Mouse (Mus musculus) ES-E14 (cell line): Measurements from ENCODE around the gene Gm1673. TPM values are rescaled to one million over a fixed set of nuclear protein-coding genes. Genes with fewer than 3 reads are reported as not detected.

Source experiments
- DNase-seq: peaks from one replicate; pipeline ENCODE4 v3.0.0-alpha.2; 2013; ENCODE audit warnings: low read depth, low spot score
- H3K27ac ChIP-seq: 2 replicates; pipeline ENCODE4 v1.5.1; 2012; ENCODE audit warnings: low read depth, mild to moderate bottlenecking, low read length, moderate library complexity, mixed read lengths; ENCODE audit not compliant: poor library complexity, insufficient read depth, severe bottlenecking
- H3K36me3 ChIP-seq: 2 replicates; pipeline ENCODE4 v1.6.1; 2012; ENCODE audit warnings: mild to moderate bottlenecking, low read length, moderate library complexity, mixed read lengths; ENCODE audit not compliant: control insufficient read depth, poor library complexity, insufficient read depth, severe bottlenecking
- H3K4me1 ChIP-seq, 2 experiments: fragments of 150-350 bp in 1 of 2; sonication (generic) in 1 of 2; 2 replicates each; pipeline ENCODE4 v1.6.1; 2012; ENCODE audit warnings: low read length in 2 of 2, mild to moderate bottlenecking in 1 of 2, mixed read lengths in 1 of 2; ENCODE audit not compliant: control insufficient read depth in 2 of 2, insufficient read depth in 2 of 2, poor library complexity in 1 of 2
- H3K4me3 ChIP-seq, 2 experiments: fragments of 150-350 bp in 1 of 2; sonication (generic) in 1 of 2; 2 replicates each; pipeline ENCODE4 v1.5.1; 2012; ENCODE audit warnings: low read length in 2 of 2, low read depth in 1 of 2, mild to moderate bottlenecking in 1 of 2, mixed read lengths in 1 of 2; ENCODE audit not compliant: insufficient read depth in 1 of 2, poor library complexity in 1 of 2, severe bottlenecking in 1 of 2
- H3K9ac ChIP-seq: 2 replicates; pipeline ENCODE4 v1.6.1; 2012; ENCODE audit warnings: low read depth, mild to moderate bottlenecking, low read length, mixed read lengths; ENCODE audit not compliant: poor library complexity, insufficient read depth, severe bottlenecking
- H3K9me3 ChIP-seq: fragments of 150-350 bp; sonication (generic); 2 replicates; pipeline ENCODE4 v1.6.1; 2012; ENCODE audit warnings: low read depth, mild to moderate bottlenecking, low read length; ENCODE audit not compliant: control insufficient read depth, insufficient read depth
- CHD2 ChIP-seq: IDR thresholded peaks from 2 replicates; pipeline ENCODE4 v1.6.1; 2014; ENCODE audit warnings: mild to moderate bottlenecking, low read depth, low read length, inconsistent platforms
- HCFC1 ChIP-seq: IDR thresholded peaks from 2 replicates; pipeline ENCODE4 v1.6.1; 2012; ENCODE audit warnings: low read length, inconsistent platforms, borderline replicate concordance; ENCODE audit not compliant: insufficient read depth
- MAFK ChIP-seq: IDR thresholded peaks from 2 replicates; pipeline ENCODE4 v1.6.1; 2014; ENCODE audit warnings: mild to moderate bottlenecking, low read depth, low read length, inconsistent platforms; ENCODE audit not compliant: insufficient read depth
- ZC3H11A ChIP-seq: IDR thresholded peaks from 2 replicates; pipeline ENCODE4 v1.6.1; 2012; ENCODE audit warnings: low read depth, mild to moderate bottlenecking, inconsistent platforms, low read length, borderline replicate concordance
- ZNF384 ChIP-seq: IDR thresholded peaks from 2 replicates; pipeline ENCODE4 v1.6.1; 2012; ENCODE audit warnings: low read depth, low read length, inconsistent platforms
- in situ Hi-C, 2 experiments: fragments of 600-800 bp; cut with MboI; formaldehyde crosslinking; loops; one replicate each; pipeline ENCODE4 v1.15.1; 2025; ENCODE audit warnings: low sequenced_read_pairs in 2 of 2, inconsistent platforms in 1 of 2; ENCODE audit not compliant: unreplicated experiment in 2 of 2
- total RNA-seq: library from RNA; depleted of rRNA; stranded (reverse); fragments of 300-350 nt; gene quantifications from 2 replicates; pipeline ENCODE4 v1.2.3, GENCODE M21; 2012; rRNA removed

Gene Gm1673
- total RNA-seq, 1 experiment, result 14.5 TPM

- H3K4me3 ChIP-seq, result no peak overlapping the region
- no peaks in the 10 kb centered on the region for H3K4me1 ChIP-seq
- no peak overlapping the region for H3K9ac ChIP-seq
- in situ Hi-C loops, result no loop called here
- no peaks in the 10 kb centered on the region for H3K9me3 ChIP-seq
- no peaks in the 10 kb centered on the region for H3K36me3 ChIP-seq
- H3K27ac ChIP-seq, result no peak overlapping the region
- no peak for TF ChIP-seq CHD2
- no peak for TF ChIP-seq ZNF384
- TF ChIP-seq MAFK, result no peak
- no peak for TF ChIP-seq HCFC1
- no peak for TF ChIP-seq ZC3H11A
- DNase-seq, result no peak
Observed at GRCm38 (mm10) chr5:34031022-34031421, 47.8 kb downstream of the Gm1673 start.

DNA sequence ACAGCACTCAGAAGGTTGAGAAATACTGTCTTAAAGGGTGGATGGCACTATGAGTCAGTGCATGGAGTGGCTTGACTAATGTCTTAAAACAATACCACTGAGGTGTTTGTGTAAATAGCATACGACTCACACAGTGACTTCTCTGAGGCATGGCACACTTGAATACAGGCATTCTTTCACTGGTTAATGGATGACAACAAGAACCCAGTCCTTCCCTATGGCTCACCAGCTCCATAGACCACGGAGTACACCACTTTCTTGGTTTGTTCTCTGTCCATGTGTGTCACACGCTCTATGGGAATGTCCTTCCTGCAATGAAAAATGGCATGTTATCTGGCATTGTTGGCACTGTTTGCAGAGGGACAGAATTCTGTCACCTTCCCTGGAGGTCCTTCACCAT is 49.3 kb downstream of the Gm1673 start:
- Histone ChIP-seq H3K4me3 (no peak overlapping the region), H3K9ac (no peak overlapping the region)
- in situ Hi-C loops, result no loop called here

More for the DNA sequence above, 49.3 kb downstream of the Gm1673 start:
- H3K36me3 ChIP-seq, result no peaks in the 10 kb centered on the region
- H3K4me1 ChIP-seq, result no peaks in the 10 kb centered on the region
- DNase-seq, result no peak
- no peaks in the 10 kb centered on the region for H3K9me3 ChIP-seq
- TF ChIP-seq HCFC1 (no peak), CHD2 (no peak)
- H3K27ac ChIP-seq, result no peak overlapping the region

Other genes starting within 250 kb of the Gm1673 start
- 36.5 and 49.4 TPM in 2 replicates for gene Letm1, start 200.6 kb upstream of the Gm1673 start, total RNA-seq
- gene Nsd2, start 162.7 kb upstream of the Gm1673 start, total RNA-seq, result 31.3 and 39.2 TPM in 2 replicates
- gene Nelfa, start 47.0 kb upstream of the Gm1673 start, total RNA-seq, result 42.0 and 43.0 TPM in 2 replicates
- 3.3 and 6.1 TPM in 2 replicates for gene Nat8l, start 12.6 kb downstream of the Gm1673 start, total RNA-seq
- gene Poln, start 186.0 kb downstream of the Gm1673 start, total RNA-seq, result 0.18 and 0.37 TPM in 2 replicates
- 17.6 and 26.8 TPM in 2 replicates for gene Haus3, start 186.1 kb downstream of the Gm1673 start, total RNA-seq
- gene Mxd4, start 204.3 kb downstream of the Gm1673 start, total RNA-seq, result 8.7 and 14.2 TPM in 2 replicates